Mouse (Mus musculus) CH12.LX (cell line): ENCODE measurements around the gene Rabl3.

Experiments
- CTCF ChIP-seq, 2 experiments: IDR thresholded peaks in 1 of 2; conservative IDR thresholded peaks in 1 of 2; 2 replicates each; pipeline ENCODE4 v1.5.1; 2011 to 2012; ENCODE audit warnings: low read depth in 2 of 2, low read length in 2 of 2, improper control_type of control experiment in 1 of 2, inconsistent platforms in 1 of 2, mild to moderate bottlenecking in 1 of 2, moderate library complexity in 1 of 2
- HCFC1 ChIP-seq: IDR thresholded peaks from 2 replicates; pipeline ENCODE4 v1.6.1; 2012; ENCODE audit warnings: low read depth, mild to moderate bottlenecking, inconsistent platforms, low read length, improper control_type of control experiment
- JUND ChIP-seq: conservative IDR thresholded peaks from 2 replicates; pipeline ENCODE4 v1.6.1; 2011; ENCODE audit warnings: low read depth, low read length, improper control_type of control experiment
- MAX ChIP-seq: IDR thresholded peaks from 2 replicates; pipeline ENCODE4 v1.6.1; 2011; ENCODE audit warnings: low read length, improper control_type of control experiment
- PAX5 ChIP-seq: IDR thresholded peaks from 2 replicates; pipeline ENCODE4 v1.6.1; 2012; ENCODE audit warnings: low read length, inconsistent platforms, mixed read lengths
- POLR2A ChIP-seq: IDR thresholded peaks from 2 replicates; pipeline ENCODE4 v1.6.1; 2011; ENCODE audit warnings: low read depth, mild to moderate bottlenecking, improper control_type of control experiment, low read length
- POLR2AphosphoS2 ChIP-seq: IDR thresholded peaks from 2 replicates; pipeline ENCODE4 v1.6.1; 2011; ENCODE audit warnings: low read depth, low read length, improper control_type of control experiment
- UBTF ChIP-seq: IDR thresholded peaks from 2 replicates; pipeline ENCODE4 v1.6.1; 2012; ENCODE audit warnings: low read depth, mild to moderate bottlenecking, inconsistent platforms, low read length, improper control_type of control experiment, moderate library complexity
- USF1 ChIP-seq: IDR thresholded peaks from 2 replicates; pipeline ENCODE4 v1.6.1; 2014; ENCODE audit warnings: low read depth, mild to moderate bottlenecking, inconsistent platforms, low read length, improper control_type of control experiment
- ZC3H11A ChIP-seq: IDR thresholded peaks from 2 replicates; pipeline ENCODE4 v1.6.1; 2012; ENCODE audit warnings: low read depth, mild to moderate bottlenecking, inconsistent platforms, low read length, improper control_type of control experiment

DNA sequence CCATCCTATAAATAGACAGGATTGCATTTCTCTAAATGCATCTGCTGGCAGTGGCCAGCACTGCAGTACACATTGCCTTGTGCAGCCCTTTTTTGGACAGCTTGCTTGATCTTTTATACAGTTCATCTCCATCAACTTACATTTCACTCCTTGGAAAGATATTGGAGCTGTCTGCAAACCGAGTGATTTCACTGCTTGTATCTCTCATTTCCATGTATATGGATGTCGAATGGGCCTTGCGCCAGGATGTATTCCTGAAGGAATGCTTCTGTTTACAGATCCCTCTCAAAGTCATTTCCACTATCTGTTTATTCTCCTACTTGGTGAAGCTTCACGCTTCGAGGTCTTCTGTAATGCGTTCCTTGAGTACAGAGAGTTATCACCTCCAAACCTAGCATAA is 64.6 kb downstream of the Rabl3 start:
- TF ChIP-seq MAX: no peak
- TF ChIP-seq PAX5: no peak
- no peak for TF ChIP-seq HCFC1
- TF ChIP-seq POLR2A: no peak
- TF ChIP-seq ZC3H11A: no peak
- no peak for TF ChIP-seq UBTF
- no peak for TF ChIP-seq POLR2AphosphoS2
- TF ChIP-seq USF1: no peak
- TF ChIP-seq CTCF (conservative IDR thresholded peaks at IDR 0.05 in 1 of 2, IDR thresholded peaks at IDR 0.05 in 1 of 2; ENCODE audit: low read depth in 2 of 2, low read length in 2 of 2): no peak
- no peak for TF ChIP-seq JUND
